Mouse (Mus musculus) olfactory bulb, adult 2 months (tissue): ENCODE results near the gene Rad9a. TPM values are rescaled to one million over a fixed set of nuclear protein-coding genes. Genes with fewer than 3 reads are reported as not detected.

Experiments used
- H3K27ac ChIP-seq: fragments of 200-500 bp; 2 replicates; pipeline ENCODE4 v1.5.1; 2012; ENCODE audit warnings: low read depth, low read length; ENCODE audit not compliant: insufficient read depth
- H3K4me1 ChIP-seq: fragments of 200-500 bp; 2 replicates; pipeline ENCODE4 v1.6.1; 2012; ENCODE audit warnings: low read length; ENCODE audit not compliant: control insufficient read depth, insufficient read depth
- H3K4me3 ChIP-seq: fragments of 200-500 bp; 2 replicates; pipeline ENCODE4 v1.5.1; 2012; ENCODE audit warnings: mild to moderate bottlenecking, low read depth, low read length, moderate library complexity; ENCODE audit not compliant: insufficient read depth
- CTCF ChIP-seq: fragments of 200-500 bp; IDR thresholded peaks from 2 replicates; pipeline ENCODE4 v1.5.1; 2012; ENCODE audit warnings: low read depth, mild to moderate bottlenecking, low read length, moderate library complexity; ENCODE audit not compliant: insufficient read depth
- POLR2A ChIP-seq: fragments of 200-500 bp; IDR thresholded peaks from 2 replicates; pipeline ENCODE4 v1.6.1; 2012; ENCODE audit warnings: mild to moderate bottlenecking, low read depth, low read length, moderate library complexity; ENCODE audit not compliant: insufficient read depth
- WGBS: fragments of 180-500 bp; shearing (Covaris S2); methylation state at CpG from one replicate; pipeline ENCODE4 v1.1.7; 2018; 5-methylcytosine and 5-hydroxymethylcytosine counted together
- polyA plus RNA-seq: library from polyadenylated mRNA; stranded (reverse); fragments of >200 nt; gene quantifications from 2 replicates; pipeline ENCODE4 v1.2.4, GENCODE M21; 2012; ENCODE audit warnings: low replicate concordance; ENCODE audit not compliant: missing spikeins, insufficient read depth, insufficient read length

The Rad9a gene
- polyA plus RNA-seq, 1 experiment = not detected

DNA sequence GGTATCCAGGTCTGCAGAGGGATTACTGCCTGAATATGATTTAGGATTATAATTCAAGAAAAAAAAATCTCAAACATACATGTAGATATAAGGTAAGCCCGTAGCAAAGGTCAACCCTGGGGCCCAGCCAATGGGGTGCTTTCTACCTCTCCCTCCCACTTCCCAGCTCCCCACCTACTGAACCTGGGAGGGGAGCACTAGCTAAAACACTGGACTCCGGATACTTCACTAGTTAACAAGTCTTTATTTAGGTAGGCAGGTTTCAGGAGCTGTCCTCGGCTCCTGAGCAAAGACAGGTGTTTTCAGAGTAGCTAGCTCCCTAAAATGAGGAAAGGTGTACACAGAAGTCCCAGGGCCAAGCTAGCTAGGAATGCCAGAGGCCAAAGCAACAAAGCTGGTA lies 37.4 kb downstream of the Rad9a start:
- H3K27ac ChIP-seq = no peak overlapping the region
- WGBS = 82% methylated on average over 3 of the region's 3 CpGs
- H3K4me1 ChIP-seq = peaks cover 8% of the 10 kb centered on the region
- TF ChIP-seq CTCF (no peak), POLR2A (no peak)
- no peak overlapping the region for H3K4me3 ChIP-seq

DNA sequence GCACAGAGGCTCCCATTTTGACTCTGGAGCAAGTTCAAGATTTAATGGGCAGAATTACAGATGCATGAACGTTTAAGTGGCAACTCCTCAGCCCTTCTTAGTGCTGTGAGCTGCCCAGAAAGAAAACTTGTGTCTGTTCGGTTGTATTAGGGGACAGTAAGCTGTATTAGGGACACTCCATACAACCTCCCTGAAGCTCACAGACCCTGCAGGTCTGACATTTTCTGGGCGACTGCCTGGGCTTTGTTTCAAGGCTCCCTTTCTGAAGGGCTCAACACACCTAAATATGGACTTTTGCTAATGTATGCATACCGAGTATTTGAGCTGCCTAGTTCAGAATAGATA lies 37.9 kb downstream of the Rad9a start:
- WGBS = 24% methylated on average over 4 of the region's 4 CpGs
- TF ChIP-seq POLR2A (no peak), CTCF (no peak)
- Histone ChIP-seq H3K4me1 (peaks cover 8% of the 10 kb centered on the region), H3K4me3 (peak overlapping the region; percentile 63), H3K27ac (peak overlapping the region; percentile 85)

DNA sequence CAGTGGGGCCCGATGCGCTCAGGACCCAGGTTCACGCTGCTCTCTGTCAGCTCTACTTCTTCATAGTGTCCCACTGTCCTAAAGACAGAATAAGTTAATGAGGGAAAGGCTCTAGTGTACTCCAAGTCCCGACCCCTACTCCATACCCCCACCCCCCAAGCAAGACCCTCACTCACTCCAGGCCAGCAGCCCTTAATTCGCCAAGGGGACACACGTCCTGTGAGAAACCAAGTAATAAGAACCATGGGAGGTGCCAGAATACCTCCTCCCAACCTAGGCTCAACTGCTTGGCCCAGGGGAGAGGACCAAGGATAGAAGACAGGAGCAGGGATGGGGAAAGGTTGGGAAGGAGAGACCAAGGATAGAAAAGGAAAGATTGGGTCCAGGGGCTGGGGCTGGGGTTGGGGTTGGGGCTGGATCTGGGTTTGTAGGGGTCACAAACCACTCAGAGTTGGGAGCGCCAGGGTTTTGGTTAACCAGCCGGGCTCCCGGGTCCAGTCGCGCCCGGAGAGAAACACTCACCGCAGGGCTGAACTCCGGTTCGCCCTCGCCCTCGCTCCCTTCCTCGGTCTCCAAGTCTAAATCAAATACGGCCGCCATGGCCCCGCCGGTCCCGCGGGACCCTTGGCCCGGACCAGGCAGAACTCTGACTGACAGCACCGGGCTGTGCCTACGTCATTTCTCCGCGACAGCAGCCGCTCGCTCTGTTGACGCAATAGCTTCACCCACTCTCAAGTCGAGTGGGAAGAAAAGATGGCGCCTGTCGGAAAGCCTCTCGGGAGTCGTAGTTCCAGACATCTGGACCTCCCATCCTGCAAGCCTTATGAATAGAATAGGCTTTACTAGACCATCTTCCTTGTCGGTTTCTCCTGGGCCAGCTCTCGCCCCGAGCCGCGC lies 38.6 kb downstream of the Rad9a start, which contains the start of gene Rps6kb2:
Rps6kb2 (minus strand) TSS at position 709 of the 897 bp plus-strand sequence.
- H3K4me1 ChIP-seq = peaks cover 8% of the 10 kb centered on the region
- TF ChIP-seq CTCF = no peak
- TF ChIP-seq POLR2A = peak; percentile 54; the same call in 1 of the 2 replicates
- WGBS = 5% methylated on average over 42 of the region's 42 CpGs
- H3K27ac ChIP-seq = peak within 1 kb of the TSS; percentile 85
- H3K4me3 ChIP-seq = peak within 1 kb of the TSS; percentile 63

DNA sequence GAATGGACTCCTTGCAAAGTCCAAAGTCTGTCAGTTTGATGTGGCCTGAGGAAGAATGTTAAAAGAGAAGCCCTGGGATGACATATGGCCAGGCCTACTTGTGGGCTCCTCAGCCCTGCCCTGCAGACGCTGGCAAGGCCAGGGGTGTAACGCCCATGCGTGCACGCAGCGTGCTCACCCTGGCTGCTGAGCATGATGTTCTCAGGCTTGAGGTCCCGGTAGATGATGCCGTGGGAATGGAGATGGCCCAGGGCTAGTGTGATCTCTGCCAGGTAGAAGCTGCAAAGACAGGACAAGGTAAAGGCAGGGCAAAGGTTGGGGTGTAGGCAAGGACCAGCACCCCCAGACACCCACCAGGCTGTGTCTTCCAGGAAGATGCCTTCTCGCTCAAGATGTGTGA lies 42.4 kb downstream of the Rad9a start:
- Histone ChIP-seq H3K4me1 (peaks cover 10% of the 10 kb centered on the region), H3K27ac (no peak overlapping the region), H3K4me3 (no peak overlapping the region)
- TF ChIP-seq CTCF (no peak), POLR2A (no peak)
- 96% methylated on average over 8 of the region's 8 CpGs for WGBS

DNA sequence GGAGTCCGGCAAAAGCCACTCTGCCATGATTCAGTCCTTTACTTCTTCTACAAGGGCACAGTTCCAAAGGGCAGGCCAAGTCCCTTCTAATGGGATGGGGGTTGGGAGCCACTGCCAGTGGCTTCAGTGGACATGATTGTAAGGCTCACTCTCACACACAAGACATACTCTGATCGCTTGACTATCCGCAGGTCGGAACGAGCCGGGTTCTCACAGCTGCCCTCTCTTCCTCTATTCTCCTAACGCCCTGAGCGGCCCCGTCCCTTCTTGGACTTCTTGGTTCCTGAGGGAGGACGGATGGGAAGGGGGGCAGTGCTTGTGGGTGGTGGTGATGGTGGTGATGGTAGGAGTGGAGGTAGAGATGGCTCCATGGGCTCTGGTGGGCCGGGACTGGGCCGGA lies 44.7 kb downstream of the Rad9a start:
- TF ChIP-seq CTCF = no peak
- TF ChIP-seq POLR2A = no peak
- WGBS = 86% methylated on average over 12 of the region's 12 CpGs
- Histone ChIP-seq H3K4me3 (no peak overlapping the region), H3K27ac (no peak overlapping the region), H3K4me1 (0 out of 2 replicates have a peak, but pooled peaks cover 2% of the 10 kb centered on the region)

DNA sequence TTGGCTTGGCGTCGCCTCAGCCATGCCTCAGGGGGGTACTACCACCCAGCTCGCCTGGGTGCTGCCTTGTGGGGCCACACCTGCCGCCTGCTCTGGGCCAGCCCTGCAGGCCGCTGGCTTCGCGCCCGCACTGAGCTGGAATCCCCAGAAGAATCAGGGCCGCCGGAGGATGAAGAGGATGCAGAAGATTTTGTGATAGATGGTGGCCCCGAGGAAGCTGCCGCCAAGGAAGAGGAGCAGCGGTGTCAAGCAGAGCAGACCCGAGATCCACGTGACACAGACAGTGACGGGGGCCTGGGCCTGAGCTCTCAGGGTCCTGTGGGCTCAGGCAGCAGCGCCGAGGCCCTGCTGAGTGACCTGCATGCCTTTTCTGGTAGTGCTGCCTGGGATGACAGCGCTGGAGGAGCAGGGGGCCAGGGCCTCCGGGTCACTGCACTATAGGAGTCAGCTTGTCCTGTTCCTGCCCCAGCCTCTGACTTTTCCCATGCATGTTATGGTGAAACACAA lies 45.3 kb downstream of the Rad9a start:
- TF ChIP-seq POLR2A (no peak), CTCF (no peak)
- H3K4me3 ChIP-seq = no peak overlapping the region
- 0 out of 2 replicates have a peak, but pooled peaks cover 2% of the 10 kb centered on the region for H3K4me1 ChIP-seq
- no peak overlapping the region for H3K27ac ChIP-seq
- 66% methylated on average over 20 of the region's 20 CpGs for WGBS

DNA sequence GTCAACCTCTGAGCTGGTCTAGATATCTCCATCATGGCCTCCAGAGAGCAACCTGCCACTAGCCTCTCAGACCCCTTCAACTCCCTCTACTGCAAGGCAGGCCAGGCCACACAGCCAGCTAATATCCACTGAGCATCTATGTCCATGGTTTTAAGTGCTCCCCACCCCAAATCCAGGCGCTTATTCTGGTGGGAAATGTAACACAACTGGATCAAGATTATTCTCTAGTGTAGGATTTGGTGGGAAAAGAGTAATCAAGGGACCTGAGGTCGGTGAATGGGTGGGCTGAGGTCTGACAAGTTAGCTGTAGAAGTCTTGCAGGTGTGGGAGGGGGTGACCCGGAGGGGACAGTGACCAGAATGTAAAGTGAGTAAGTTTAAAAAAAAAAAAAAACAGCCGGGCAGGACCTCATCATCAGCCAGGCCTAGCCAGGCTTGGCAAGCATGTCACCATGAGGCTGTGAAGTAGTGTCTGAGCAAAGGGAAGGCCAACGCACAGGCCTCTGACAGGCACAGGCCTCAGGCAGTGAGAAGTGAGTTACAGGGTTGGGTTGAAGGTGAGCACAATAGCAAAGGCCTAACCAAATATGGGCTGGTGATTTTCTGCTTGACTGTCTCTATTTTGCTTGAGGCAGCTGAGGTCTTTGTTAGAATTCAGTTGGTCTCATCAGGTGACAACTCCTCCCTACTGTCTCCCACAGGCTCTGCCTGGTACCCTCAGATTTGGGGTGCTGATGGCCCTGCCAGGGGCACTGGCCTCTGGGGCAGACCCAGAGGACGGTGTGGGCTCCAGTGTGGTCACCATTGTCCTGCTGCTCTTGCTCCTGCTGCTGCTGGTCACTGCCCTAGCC lies 46.0 kb downstream of the Rad9a start:
- WGBS = 64% methylated on average over 6 of the region's 6 CpGs
- TF ChIP-seq POLR2A (no peak), CTCF (no peak)
- H3K4me3 ChIP-seq = no peak overlapping the region
- peaks cover 8% of the 10 kb centered on the region; the same call in 1 of the 2 replicates for H3K4me1 ChIP-seq
- no peak overlapping the region for H3K27ac ChIP-seq

DNA sequence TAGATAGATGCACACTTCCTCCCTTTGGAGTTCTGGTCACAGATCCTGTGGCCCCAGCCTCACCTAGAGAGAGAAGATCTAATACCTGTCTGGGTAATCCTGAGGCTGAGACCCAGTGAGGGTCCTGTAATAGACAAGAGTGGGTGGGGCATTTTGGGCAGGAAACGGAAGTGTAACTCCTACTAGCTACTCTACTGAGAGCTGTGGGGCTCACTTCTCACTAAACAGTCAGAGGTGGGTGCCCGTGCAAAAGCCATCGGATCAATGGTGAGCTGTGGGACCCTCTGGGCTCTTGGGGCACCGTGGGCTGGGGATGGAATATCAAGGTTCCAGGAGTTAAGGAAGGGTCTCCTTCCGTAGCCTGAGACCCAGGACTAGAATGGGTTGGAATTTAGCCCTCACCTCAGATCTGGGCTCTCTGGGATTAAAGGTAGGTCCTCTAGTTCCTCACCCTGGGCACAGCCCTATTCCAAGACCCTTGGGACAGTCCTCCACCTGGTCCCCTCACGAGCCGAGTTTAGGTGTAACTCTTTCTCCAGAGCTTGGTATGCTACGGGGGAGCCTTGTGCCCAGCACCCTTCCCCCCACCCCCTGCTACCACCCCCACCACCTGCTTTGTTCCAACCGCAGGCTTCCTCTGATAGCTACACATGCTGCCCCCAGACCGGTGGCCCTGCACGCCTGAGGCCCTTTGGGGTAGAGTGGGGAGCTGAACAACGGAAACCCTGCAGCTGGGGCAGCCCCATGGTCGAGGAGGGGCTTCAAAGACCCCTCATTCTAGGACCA lies 46.8 kb downstream of the Rad9a start:
- H3K27ac ChIP-seq = no peak overlapping the region

More for the DNA sequence above, 46.8 kb downstream of the Rad9a start:
- WGBS = 72% methylated on average over 13 of the region's 13 CpGs
- TF ChIP-seq CTCF (no peak), POLR2A (no peak)
- peaks cover 16% of the 10 kb centered on the region for H3K4me1 ChIP-seq
- no peak overlapping the region for H3K4me3 ChIP-seq
